Mouse (Mus musculus) spleen, postnatal 4 days (tissue): ENCODE results near the gene Wdr34.
A peak's percentile ranks its signal among the peaks of the same experiment; 100 is the strongest.
"Not testable (repeated sequence)": the region's sequence is repeated elsewhere in the genome, so short reads cannot be mapped to it uniquely, and the experiment has no call there.

Source experiments
- DNase-seq, 2 experiments: peaks; one replicate each; pipeline ENCODE4 v3.0.0; 2022; ENCODE audit warnings: low spot score in 2 of 2

Gene Wdr34

DNA sequence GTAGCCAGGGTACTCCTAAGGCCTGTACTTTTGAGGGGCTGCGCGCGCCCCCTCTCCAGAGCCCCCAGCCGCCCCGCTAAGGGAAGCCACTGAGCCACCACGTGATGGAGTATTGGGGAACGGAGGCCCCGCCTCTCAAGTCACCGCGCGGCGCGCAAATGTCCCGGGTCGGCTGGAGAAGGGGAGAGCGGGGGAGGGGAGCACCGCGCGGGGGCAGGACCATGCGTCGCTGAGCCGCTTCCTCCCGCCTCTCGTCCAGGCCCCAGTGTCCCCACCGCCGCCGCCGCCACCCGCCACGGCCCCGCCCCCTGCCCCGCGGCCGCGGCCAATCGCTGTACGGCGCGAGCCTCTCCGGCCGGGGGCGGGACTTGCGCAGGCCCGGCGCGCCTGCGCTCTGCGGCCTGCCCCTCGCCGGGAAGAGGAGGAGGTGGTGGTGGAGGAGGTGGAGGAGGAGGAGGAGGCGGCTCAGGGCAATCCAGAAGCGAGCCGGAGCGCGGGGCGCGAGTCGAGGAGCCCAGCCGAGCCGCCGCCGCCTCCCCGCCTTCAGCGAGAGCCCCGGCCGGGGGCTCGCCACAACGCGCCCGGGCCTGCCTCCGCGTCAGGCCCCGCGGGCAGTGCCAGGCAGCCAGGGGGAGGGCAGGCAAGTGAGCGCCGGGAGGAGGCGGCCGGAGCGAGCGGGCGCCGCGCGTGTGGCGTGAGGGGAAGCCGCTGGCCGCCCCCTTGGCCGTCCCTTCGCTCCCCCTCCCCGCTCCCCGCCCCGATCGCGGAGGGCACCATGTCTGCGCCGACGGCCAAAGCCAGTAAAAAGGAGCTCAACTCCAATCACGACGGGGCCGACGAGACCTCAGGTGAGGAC is 17.6 kb upstream of the Wdr34 start:
- DNase-seq: peak; percentile 96 to 97

DNA sequence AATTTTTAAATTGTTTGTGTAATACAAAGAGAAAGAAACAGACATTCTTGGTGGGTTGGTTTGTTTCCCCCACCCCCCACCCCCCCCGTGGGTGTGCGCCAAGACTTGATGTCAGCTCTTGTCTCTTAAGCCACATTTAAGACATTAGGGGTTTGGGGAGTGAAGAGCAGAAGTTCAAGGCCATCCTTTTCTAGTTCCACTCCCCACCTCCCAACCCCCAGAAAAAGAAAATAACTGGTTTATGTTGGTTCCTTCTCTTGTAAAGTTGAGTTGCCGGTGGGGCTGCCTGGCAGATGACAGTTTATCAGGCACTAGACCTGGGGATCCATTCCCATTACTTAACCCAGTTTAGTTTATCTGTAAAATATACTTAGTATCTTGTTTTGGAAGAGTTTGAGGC is 15.6 kb upstream of the Wdr34 start:
- DNase-seq: no peak

DNA sequence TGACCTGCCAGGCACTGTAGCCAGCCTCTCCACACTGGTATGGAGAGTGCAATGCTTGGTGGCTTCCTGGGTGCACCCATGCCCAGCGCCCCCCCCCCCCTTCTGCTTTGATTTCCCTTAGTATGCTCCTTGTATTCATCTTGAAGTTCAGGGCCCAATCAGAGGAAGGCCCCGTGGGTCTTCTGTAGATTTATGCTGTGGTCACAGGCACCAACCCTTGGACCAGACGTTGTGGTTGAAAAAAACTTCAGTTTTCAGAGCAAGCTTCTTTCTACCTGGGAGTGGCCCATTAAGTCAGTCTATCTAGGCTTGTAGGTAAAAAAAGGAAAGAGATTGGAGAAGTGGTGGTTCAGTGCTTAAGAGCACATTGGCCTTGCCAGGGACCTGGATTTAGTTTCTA is 15.1 kb upstream of the Wdr34 start:
- no peak for DNase-seq

DNA sequence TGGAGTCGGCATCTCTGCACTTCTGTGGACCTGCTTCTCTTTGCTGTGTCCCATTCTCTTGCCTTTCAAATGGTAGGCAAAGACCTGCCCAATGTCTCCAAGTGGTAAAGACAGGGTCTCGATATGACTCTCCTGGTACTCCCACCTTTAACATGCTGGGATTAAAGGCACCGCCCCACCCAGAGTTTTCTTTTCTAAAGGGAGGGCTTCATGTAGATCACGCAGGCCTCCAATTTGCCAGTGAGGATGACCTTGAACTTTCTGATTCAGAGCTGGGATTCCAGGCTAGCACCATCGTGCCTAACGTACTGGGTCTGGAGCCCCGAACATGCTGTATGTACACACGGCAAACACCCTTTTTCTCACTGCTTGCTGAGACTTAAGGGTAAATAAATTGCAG is 14.6 kb upstream of the Wdr34 start:
- no peak for DNase-seq

DNA sequence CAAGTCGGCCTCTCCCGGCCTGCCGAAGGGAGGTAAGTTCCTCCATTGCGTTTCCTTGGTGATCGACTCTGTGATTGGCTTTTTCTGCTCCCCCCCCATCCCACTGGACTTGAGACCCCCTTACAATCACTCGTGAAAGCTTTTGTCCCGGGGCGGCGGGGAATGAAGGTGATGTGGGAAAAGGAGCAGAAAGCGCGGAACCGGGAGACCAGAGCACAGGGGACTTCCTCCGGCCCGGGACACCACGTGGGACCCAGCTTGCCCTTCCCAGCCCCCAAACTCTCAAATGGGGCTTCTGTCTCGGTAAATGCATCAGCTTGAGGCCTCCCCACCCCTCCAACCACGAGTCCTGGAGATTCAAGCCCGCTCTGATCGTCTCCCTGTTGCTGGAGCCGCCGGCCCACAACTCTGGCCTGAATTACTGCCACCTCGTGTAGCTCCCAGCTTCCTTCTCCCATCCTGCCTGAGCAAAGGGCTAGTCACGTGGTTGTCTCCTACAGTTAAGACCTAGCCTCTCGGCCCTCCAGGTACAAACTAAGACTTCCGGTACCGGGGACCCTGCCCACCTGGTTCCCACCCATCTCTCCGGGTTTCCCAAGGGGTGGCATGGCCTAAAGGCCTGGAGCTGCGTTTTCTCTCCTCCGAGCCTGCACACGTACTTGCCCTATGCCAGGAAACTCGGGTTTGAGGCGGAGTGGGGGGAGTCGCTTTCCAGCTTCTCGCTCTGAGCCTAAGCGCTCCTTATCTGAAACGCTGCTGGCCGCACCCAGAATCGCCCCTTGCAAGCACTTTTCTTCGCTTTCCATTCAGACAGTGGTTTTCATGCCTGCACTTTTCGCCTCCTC is 13.8 kb upstream of the Wdr34 start:
- DNase-seq: peak; percentile 50 to 79

DNA sequence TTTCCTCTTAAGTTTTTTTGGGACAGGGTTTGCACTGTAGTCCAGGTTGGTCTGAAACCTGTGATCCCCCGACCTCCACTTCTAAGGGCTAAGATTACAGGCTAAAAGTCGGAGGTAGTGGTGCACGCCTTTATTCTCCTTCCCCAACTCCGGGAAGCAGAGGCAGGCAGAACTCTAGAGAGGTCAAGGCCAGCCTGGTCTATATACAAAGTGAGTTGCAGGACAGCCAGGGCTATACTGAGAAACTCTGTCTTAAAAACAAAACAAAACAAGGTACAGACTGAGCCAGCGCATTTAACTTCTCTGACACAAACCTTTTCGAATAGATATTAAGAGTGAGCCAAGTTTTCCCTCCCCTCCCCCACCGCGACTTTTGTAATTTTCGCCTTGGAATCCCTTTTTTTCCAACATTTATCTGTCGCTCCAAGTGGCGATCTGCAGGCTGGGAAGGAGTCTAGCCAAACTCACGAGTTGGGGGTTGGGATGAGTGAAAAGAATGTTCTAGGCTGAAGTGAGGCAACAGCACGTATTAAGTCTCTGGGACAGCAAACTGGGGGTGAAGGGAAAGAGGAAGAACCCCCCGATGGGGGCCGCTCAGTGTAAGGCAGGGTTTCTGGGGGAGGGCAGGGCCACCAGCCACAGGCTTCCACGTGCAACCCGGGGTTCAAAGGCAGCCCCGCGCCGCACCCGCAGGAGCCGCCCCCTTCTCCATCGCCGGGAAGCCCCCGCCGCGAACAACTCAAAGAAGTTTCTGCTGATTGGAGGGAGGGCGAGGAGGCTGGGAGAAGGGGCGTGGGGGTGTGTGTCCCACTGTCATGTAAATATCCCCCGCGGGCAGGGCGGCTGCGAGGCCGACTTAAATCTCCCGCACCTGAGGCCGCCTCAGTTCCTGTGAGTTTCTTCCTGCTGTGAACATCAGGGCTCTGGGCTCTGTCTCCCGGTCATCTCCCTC is 12.8 kb upstream of the Wdr34 start:
- peak; percentile 60 to 80 for DNase-seq

DNA sequence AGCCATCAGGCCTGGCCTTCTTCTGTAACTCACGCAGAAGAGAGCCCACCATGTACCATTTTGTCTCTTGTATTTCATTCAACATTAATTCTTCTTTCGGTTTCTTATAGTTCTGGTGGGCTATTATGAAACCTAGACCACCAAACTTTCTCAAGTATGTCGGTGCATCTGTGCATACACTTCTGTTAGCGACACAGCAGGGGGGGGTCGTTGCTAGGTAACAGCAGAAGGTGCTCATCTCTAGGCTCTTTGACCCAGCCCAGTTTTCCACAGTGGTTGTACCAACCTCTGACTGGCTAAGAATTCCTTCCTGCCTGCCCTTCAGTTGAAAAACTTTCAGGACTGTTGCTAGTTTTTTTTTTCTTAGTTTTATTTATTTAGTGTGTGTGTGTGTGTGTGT is 9.7 kb upstream of the Wdr34 start:
- no peak for DNase-seq

DNA sequence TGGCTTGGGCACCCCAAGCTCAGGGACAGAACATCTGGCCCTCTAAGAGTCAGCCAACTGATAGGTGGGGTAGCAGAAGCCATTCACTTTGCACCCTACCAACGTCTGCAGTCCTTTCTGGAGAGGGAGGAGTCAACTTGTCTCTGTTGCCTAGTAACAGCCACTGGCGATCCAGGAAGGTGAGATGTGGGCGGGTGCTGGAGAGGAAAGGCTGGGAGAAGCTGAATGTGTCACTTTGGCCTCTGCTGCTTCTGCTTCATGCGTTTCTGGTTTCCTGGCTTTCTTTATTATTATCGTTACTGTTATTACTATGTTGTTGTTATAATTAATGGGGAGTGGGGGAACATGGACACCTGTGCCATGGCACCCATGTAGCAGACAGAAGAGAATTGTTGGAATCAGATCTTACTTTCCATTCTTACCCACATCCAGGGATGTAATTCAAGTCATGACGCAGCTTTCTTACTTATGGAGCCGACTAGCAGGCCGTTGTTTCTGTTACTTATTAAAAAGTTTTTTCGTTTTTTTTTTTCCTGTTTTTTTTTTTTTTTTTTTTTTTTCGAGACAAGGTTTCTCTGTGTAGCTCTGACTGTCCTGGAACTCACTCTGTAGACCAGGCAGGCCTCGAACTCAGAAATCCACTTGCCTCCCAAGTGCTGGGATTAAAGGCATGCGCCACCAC is 8.7 kb upstream of the Wdr34 start, which contains the start of gene Set:
Gene Set (plus strand): TSS at position 156 of the 682 bp plus-strand sequence.
- DNase-seq: peak in 1 of 2 experiments; percentile 58

DNA sequence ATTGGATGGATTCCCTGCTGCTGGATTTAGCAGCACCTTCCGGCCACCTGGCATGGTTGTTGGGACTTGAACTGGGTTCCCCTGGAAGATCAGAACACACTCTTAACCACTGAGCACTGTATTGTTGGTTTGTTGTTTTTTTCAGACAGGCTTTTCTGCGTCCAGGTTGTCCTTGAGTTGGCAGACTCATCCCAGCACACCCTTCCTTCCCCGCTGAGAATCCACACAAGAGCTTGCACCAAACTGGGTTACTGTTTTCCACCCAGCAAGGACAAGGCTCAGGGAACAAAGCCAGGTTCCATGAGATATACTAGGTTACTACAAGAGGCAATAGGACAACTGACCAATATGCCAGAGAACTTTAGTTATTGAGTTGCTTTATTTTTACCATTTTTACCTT is 8.1 kb upstream of the Wdr34 start:
- no peak for DNase-seq

DNA sequence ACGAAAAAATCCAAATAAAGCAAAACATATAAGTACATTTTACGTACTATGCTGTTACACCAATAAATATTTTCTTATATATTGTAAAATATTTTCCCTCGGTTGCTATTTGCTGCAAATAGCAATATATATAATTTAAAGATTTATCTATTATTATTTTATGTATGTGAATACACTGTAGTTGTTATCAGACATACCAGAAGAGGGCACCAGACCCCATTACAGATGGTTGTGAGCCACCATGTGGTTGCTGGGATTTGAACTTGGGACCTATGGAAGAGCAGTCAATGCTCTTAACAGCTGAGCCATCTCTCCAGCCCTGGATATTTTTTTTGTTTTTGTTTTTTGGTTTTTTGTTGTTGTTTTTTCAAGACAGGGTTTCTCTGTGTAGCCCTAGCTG is 6.6 kb upstream of the Wdr34 start:
- DNase-seq: not testable (repeated sequence)

DNA sequence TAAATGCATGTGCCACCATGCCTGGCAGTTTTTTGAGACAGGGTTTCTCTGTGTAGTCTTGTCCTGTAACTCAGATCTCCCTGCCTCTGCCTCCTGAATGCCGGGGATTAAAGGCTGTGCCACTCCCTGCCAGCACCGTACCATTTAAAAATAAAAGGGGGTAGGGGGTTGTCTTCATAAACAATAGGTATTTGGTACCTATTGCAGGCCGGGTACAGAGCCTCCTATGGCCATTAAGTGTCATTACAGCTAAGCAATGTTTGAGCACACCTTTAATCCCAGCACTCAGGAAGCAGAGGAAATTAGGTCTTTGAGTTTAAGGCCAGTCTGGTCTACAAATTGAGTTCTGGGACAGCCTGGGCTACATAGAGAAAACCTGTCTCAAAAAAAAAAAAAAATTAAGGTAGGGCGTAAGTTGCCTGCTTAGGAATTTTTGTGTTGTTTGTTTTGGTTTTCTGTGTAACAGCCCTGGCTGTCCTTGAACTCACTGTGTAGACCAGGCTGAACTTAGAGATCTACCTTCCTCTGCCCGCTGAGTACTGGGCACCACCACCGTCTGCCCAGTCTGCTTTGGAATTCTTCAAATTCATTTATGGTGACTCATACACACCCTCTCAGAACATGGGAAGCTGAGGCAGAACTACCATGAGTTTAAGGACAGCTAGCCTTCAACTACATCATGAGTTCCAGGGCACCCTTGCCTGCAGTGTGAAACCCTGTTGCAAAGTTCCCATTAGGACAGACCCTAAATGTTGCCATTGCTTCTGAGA is 3.5 kb upstream of the Wdr34 start:
- DNase-seq: no peak

DNA sequence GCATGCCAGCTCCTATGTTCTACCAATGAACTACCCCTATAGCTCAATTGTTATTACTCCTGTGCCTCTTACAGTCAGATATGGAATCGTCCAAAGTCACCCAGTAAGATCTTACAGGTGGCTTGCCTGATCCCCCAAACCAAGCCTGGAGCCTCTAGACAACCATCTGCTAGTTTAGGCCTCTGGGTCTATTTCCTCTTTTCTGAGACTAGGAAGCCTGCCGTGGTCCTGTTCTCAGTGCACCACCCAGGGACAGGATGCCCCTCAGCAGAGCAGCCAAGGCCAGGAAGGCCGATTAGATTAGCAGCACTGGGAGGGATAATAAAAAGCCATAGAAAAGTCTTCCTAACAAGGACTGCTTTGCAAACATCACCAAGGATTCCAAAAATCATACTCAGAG is 1.1 kb upstream of the Wdr34 start:
- no peak for DNase-seq

DNA sequence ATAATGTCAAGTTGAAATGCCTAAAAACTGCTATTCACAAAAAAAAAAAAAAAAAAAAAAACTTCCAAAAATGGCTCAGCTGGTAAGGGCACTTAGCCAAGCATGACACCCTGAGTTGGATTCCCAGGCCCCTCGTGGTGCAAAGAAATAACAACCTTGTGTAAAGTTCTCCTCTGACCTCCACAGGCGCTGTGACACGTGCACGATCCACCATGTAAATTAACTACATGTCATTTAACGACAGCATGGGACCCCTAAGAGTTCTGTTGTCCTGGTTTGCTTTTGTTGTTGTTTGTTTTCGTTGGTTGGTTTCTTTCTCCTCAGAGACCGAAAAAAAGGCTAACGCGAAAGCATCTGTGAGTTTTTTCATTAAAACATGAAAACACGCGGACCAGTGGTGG is 580 bp downstream of the Wdr34 start:
- DNase-seq: no peak

DNA sequence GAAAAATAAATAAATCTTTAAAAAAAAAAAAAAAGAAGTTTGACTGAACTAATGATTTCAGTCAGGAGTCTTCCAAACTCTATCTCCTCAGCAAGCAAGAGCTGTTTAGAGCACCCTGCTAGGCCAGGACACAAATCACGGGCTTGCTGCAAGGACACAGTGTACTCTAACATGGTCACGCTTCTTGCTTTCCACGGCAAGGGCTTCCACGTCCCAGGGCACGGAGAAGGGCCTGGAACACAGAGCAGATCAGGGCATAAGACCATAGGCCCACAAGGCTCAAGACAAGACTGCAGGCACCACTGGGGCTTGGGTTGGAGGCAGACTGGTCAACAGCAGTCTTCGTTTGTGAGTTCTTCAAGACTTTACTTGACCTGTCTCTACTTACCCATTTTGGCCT is 1.6 kb downstream of the Wdr34 start:
- no peak for DNase-seq

DNA sequence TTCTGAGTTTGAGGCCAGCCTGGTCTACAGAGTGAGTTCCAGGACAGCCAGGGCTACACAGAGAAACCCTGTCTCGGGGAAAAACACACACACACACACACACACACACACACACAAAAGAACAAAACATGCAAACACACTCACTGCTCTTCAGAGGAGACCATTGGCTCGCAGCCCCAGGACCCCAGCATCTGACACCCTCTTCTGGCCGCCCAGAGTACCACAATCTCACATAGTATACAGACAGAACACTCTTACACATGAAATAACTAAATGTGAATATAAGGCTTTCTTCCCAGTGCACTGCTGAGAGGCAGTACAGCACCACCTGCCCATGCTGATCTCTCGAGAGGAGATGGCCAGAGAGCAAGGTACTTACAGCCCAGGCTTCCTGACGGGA is 4.1 kb downstream of the Wdr34 start:
- no peak for DNase-seq

DNA sequence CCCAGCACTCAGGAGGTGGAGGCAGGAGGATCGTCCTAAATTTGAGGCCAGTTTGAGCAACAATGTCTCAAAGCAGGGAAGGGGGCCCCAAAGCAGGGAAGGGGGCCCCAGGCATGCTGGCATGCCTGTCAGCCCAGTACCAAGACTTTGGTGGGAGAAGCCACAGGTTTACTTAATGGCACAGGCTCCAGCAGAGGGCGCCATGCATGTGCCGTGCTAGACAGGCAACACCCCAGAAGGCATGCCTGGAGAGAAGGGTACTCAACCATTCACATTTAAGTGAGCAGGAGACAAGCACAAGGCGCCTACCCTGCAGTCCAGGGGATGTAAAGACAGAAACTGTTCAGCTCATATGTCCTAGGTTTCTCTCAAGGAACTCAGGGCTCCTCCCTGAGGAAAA is 6.2 kb downstream of the Wdr34 start:
- peak; percentile 78 to 94 for DNase-seq

DNA sequence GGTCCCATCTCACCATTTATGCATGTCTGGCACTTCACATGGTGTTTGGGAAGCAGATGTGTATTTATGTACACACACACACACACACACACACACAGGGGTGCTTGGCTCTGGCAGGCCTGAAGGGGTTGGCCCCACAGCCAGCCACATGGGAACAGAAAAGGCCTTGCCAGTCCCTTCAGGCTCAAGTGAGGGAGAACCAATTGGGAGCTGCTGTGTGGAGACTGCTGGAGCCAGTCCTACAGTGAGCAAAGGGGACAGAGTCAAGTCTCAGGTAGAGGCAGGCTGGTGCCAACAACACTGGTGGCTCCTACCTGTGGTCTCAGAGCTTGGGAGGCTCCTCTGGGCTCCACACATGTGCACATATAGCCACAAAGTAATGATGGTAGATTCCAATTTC is 9.0 kb downstream of the Wdr34 start:
- DNase-seq: no peak

DNA sequence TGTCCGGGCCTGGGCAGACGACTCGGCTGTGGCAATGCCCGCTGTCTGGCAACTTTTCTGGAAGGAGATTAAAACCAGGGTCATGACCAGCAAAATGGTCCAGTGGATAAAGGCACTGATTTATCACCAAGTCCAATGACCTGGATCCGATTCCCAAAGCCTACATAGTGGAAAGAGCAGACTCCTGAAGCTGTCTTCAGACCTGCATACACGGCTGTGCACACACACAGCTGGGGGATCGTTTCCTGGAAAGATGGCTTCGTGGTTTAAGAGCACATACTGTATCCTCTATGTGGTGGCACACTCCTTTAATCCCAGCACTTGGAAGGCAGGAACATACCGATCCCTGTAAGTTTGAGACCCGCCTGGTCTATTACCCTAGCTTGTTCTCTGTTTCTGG is 10.3 kb downstream of the Wdr34 start:
- no peak for DNase-seq

DNA sequence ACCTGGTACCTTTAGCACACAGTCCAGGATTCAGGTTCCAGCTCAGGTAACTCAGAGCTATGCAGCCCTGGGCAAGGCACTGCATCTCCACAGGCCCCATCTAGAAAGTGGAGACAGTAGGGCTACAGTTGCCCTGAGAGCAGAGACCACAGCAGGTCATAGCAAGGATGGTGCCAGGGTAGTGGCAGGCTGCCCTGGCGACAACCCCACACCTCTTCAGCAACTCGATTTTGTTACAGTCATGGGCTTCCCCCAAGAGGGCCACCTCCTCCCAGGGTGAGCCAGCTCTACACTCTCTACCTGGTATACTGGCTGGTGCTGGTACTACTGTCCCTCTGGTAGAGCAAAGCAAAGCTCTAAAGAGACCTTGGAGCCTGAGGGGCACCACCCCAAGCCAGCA is 10.9 kb downstream of the Wdr34 start:
- no peak for DNase-seq

DNA sequence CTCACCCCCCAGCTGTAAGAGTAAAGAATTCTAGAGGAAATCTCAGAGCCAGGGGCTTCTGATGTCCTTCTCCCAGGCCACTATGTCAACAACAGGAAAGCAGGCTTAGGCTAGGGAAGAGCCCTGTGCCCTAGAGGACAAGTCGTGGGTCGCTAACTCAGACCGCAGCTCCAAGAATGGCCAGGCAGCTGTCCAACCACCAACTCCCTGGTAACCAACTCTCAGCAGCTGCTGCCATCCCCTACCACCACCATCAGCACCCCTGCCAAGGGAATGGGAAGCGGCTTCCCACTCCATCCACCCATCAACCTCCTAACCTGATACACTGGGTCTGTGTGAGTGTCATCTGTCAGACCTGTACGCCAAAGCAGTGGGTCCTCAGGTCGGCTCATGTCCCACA is 15.7 kb downstream of the Wdr34 start:
- DNase-seq: no peak
